Mouse (Mus musculus) R1 (cell line): ENCODE measurements around the gene Ino80b.
A peak's percentile ranks its signal among the peaks of the same experiment; 100 is the strongest.

Experiments used
- DNase-seq: peaks from one replicate; pipeline ENCODE4 v3.0.0-alpha.2; 2018; ENCODE audit warnings: low read depth, low spot score

The Ino80b gene

GRCm38 (mm10) chr6:83141636-83142035, 16.4 kb upstream of the Ino80b start:
- no peak for DNase-seq

GRCm38 (mm10) chr6:83140044-83140443, 14.8 kb upstream of the Ino80b start:
- DNase-seq = no peak

GRCm38 (mm10) chr6:83138056-83138455, 12.8 kb upstream of the Ino80b start:
- no peak for DNase-seq

- DNase-seq = peak; percentile 54
Observed at GRCm38 (mm10) chr6:83137576-83137950, 12.3 kb upstream of the Ino80b start.

GRCm38 (mm10) chr6:83136881-83137575, 11.8 kb upstream of the Ino80b start:
- peak; percentile 56 for DNase-seq

- DNase-seq = no peak
Observed at GRCm38 (mm10) chr6:83136291-83136880, 11.2 kb upstream of the Ino80b start.

GRCm38 (mm10) chr6:83135571-83136161, 10.4 kb upstream of the Ino80b start:
- no peak for DNase-seq

- DNase-seq = no peak
Observed at GRCm38 (mm10) chr6:83134951-83135513, 9.8 kb upstream of the Ino80b start, which contains the start of gene Rtkn. TSS of gene Rtkn (plus strand) at chr6:83135463.

- DNase-seq = no peak
Observed at GRCm38 (mm10) chr6:83134226-83134625, 9.0 kb upstream of the Ino80b start.

GRCm38 (mm10) chr6:83132176-83132919, 7.1 kb upstream of the Ino80b start:
- DNase-seq = no peak

- no peak for DNase-seq
Observed at GRCm38 (mm10) chr6:83131469-83132034, 6.3 kb upstream of the Ino80b start.

GRCm38 (mm10) chr6:83127419-83127818, 2.2 kb upstream of the Ino80b start:
- DNase-seq = peak; percentile 53

GRCm38 (mm10) chr6:83124851-83125312, 349 bp downstream of the Ino80b start:
- peak; percentile 97 for DNase-seq

GRCm38 (mm10) chr6:83122961-83123360, 2.3 kb downstream of the Ino80b start:
- DNase-seq = no peak

GRCm38 (mm10) chr6:83121863-83122710, 3.1 kb downstream of the Ino80b start:
- no peak for DNase-seq

GRCm38 (mm10) chr6:83120930-83121862, 4.0 kb downstream of the Ino80b start, which contains the start of gene Wbp1:
TSS of gene Wbp1 (minus strand) at chr6:83121559.
- DNase-seq = peak; percentile 100

- no peak for DNase-seq
Observed at GRCm38 (mm10) chr6:83119734-83120051, 5.5 kb downstream of the Ino80b start.

GRCm38 (mm10) chr6:83118825-83119733, 6.2 kb downstream of the Ino80b start:
- no peak for DNase-seq
